ENCODE assay signal across 27 mouse cellular contexts in the genomic region with DNA sequence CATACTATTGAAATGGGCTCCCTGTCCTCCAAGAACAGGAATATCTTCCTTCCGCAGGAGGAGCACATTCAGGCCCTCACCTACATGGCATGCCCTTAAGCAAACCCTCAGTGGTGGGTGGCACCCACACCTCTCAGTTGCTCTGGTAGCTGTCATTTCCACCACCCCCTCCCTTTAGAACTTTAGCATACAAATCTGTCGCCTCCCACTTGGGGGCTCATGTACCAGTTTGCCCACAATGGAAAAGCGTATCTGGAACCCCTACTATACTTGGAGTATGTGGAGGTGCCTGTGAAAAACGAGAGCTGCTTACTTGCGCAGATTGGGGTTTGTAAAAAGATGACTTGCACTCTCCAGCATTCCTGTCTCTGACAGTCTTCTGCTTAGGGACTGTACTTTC. TPM values are rescaled to one million over a fixed set of nuclear protein-coding genes. Genes with fewer than 3 reads are reported as not detected.
DNase-seq lines count a peak whose midpoint lies in the region; TF ChIP-seq lines count a peak whose summit lies in the region.
"Had no signal": no experiment of that assay in that cellular context is flagged by ENCODE, and none has a peak within 500 bp of the region (broad histone marks: within the 10 kb centered on the region; RNA-seq: fewer than 3 reads in every experiment).

No protein-coding gene starts in this region.

- peak overlapping the region; percentile 65 for H3K27ac ChIP-seq in left cerebral cortex, adult 2 months
- H3K27ac ChIP-seq: heart, embryonic 13.5 days; intestine, embryonic 15.5 days; kidney, postnatal 0 days; limb, embryonic 13.5 days; lung, embryonic 15.5 days; midbrain, embryonic 10.5 days; neural tube, embryonic 12.5 days; stomach, embryonic 15.5 days had no signal

- peak; percentile 20 to 29 for DNase-seq in frontal cortex, postnatal 36 days (ENCODE audit: low spot score in 2 of 2)
- no peak for DNase-seq in frontal cortex, postnatal 10 days (ENCODE audit: low spot score in 2 of 2)
- DNase-seq in left cerebral cortex, adult 2 months (ENCODE audit: extremely low spot score in 1 of 2, low spot score in 2 of 2): no peak
- no peak for DNase-seq in left cerebral cortex, postnatal 4 days
- DNase-seq in right cerebral cortex, adult 18-20 months: peak; percentile 43
- DNase-seq in right cerebral cortex, adult 2 months (ENCODE audit: low spot score in 2 of 2): no peak
- DNase-seq in cerebellum, postnatal 25 days: no peak
- DNase-seq: adrenal gland, adult 8-10 months; cerebellum, adult 8-10 months; forebrain, postnatal 0 days; heart, postnatal 10 days; kidney, adult 8-10 months; kidney, postnatal 4 days; layer of hippocampus, adult 9-11 months; right cerebral cortex, postnatal 25 days; thymus, postnatal 14 days had no signal

- intact Hi-C loops in left cerebral cortex, adult 2 months (cut with DNase I): no loop called here
- intact Hi-C loops in left cerebral cortex, postnatal 4 days (cut with DNase I): no loop called here

- H3K4me3 ChIP-seq in left cerebral cortex, adult 2 months: no peak overlapping the region
- H3K4me3 ChIP-seq: erythroblast, embryonic 14.5 days; heart, embryonic 13.5 days; intestine, embryonic 15.5 days; limb, embryonic 13.5 days; lung, embryonic 15.5 days; midbrain, embryonic 10.5 days; myocyte; neural tube, embryonic 12.5 days; stomach, embryonic 15.5 days had no signal

- no peak for TF ChIP-seq CTCF in left cerebral cortex, adult 2 months (IDR thresholded peaks at IDR 0.05)

RNA-seq across cellular contexts. Expression of gene Med8, which starts 7.2 kb away (rescaled TPM):
- 10 to 100 TPM; 54.2 to 63.5 TPM for total RNA-seq in left cerebral cortex, adult 2 months (2021)
- 10 to 100 TPM; 75.7 to 77.6 TPM for total RNA-seq in left cerebral cortex, postnatal 4 days (2021)

RNA-seq across cellular contexts. Expression of gene Szt2, which starts 7.3 kb away (rescaled TPM):
- 10 to 100 TPM; 40.3 to 43.4 TPM for total RNA-seq in left cerebral cortex, adult 2 months (2021)
- 10 to 100 TPM; 43.3 to 48.3 TPM for total RNA-seq in left cerebral cortex, postnatal 4 days (2021)

RNA-seq across cellular contexts. Expression of gene Elovl1, which starts 11.6 kb away (rescaled TPM):
- total RNA-seq in left cerebral cortex, adult 2 months (2021): 10 to 100 TPM; 18.6 to 25.3 TPM
- 10 to 100 TPM; 17.0 to 17.9 TPM for total RNA-seq in left cerebral cortex, postnatal 4 days (2021)

RNA-seq across cellular contexts. Expression of gene Cdc20, which starts 20.8 kb away (rescaled TPM):
- total RNA-seq in left cerebral cortex, adult 2 months (2021): 1 to 10 TPM in 1 of 2 experiments, under 1 TPM in 1; 0.81 to 1.8 TPM
- total RNA-seq in left cerebral cortex, postnatal 4 days (2021): 10 to 100 TPM in 1 of 2 experiments, 1 to 10 TPM in 1; 8.2 to 11.2 TPM

RNA-seq across cellular contexts. Expression of gene Mpl, which starts 41.0 kb away (rescaled TPM):
- total RNA-seq in left cerebral cortex, adult 2 months (2021): 1 to 10 TPM in 1 of 2 experiments, under 1 TPM in 1; 0.79 to 1.4 TPM
- total RNA-seq in left cerebral cortex, postnatal 4 days (2021): not detected
- total RNA-seq: forebrain, postnatal 0 days; gastrocnemius, adult 8-10 months had no signal

Comparison
In these comparisons a context has a peak if more than half of its experiments do, and no peak if none do; other contexts are left out.
1. DNase-seq: peak in frontal cortex, postnatal 36 days (2 of 2) and right cerebral cortex, adult 18-20 months (single experiment); none in frontal cortex, postnatal 10 days (0 of 2), left cerebral cortex, adult 2 months (0 of 2), left cerebral cortex, postnatal 4 days (single experiment), right cerebral cortex, adult 2 months (0 of 2) and cerebellum, postnatal 25 days (0 of 2).